Mouse (Mus musculus): Measurements from ENCODE around the gene Trp53tg5.

DNA sequence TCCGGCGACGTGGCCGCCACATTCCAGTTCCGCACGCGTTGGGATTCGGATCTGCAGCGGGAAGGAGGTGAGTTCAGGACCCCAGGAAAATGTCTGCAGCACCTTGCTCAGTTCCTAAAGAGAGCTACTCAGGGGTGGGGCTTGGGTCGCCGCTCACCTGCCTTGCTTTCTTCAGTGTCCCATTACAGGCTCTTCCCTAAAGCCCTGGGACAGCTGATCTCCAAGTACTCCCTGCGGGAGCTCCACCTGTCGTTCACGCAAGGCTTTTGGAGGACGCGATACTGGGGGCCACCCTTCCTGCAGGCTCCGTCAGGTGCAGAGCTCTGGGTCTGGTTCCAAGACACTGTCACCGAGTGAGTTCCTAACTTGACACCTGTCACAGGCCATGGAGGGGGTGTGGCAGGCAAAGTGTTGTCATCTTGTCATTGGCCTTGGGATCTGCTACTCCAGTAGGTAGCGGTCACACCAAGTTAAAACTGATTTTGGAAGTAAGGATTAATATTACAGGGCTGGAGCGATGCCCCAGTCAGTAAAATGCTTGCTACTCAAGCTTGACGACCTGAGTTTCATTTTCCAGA is 24.3 kb upstream of the Trp53tg5 start:
- TF ChIP-seq CTCF (IDR thresholded peaks at IDR 0.05; ENCODE audit: low read depth) (no peak), EP300 (IDR thresholded peaks at IDR 0.05; ENCODE audit: low read depth) (no peak)

All from heart, postnatal 0 days (tissue).